Mouse (Mus musculus) intestine, embryonic 15.5 days (tissue): ENCODE data around the gene Adamtsl4. TPM values are rescaled to one million over a fixed set of nuclear protein-coding genes. Genes with fewer than 3 reads are reported as not detected.
"Not testable (repeated sequence)": the region's sequence is repeated elsewhere in the genome, so short reads cannot be mapped to it uniquely, and the experiment has no call there.

ENCODE experiments used
- ATAC-seq: fragments of 200-750 bp; cut with Nextera tagmentation; 2 replicates; pipeline ENCODE4 v1.8.0; 2017; ENCODE audit warnings: moderate TSS enrichment, moderate library complexity
- H3K27ac ChIP-seq: fragments of 300-500 bp; sonication (generic); 2 replicates; pipeline ENCODE4 v1.5.1; 2015; ENCODE audit warnings: mild to moderate bottlenecking, inconsistent platforms
- H3K27me3 ChIP-seq: fragments of 300-500 bp; sonication (generic); replicated peaks from 2 replicates; pipeline ENCODE4 v1.6.1; 2015; ENCODE audit warnings: inconsistent platforms
- H3K36me3 ChIP-seq: fragments of 300-500 bp; sonication (generic); 2 replicates; pipeline ENCODE4 v1.6.1; 2015; ENCODE audit warnings: inconsistent platforms
- H3K4me1 ChIP-seq: fragments of 300-500 bp; sonication (generic); replicated peaks from 2 replicates; pipeline ENCODE4 v1.6.1; 2015; ENCODE audit warnings: inconsistent platforms
- H3K4me2 ChIP-seq: fragments of 300-500 bp; sonication (generic); replicated peaks from 2 replicates; pipeline ENCODE4 v1.6.1; 2015; ENCODE audit warnings: mild to moderate bottlenecking, inconsistent platforms
- H3K4me3 ChIP-seq: fragments of 300-500 bp; sonication (generic); replicated peaks from 2 replicates; pipeline ENCODE4 v1.5.1; 2015; ENCODE audit warnings: inconsistent platforms
- H3K9ac ChIP-seq: fragments of 300-500 bp; sonication (generic); 2 replicates; pipeline ENCODE4 v1.6.1; 2015; ENCODE audit warnings: inconsistent platforms
- H3K9me3 ChIP-seq: fragments of 300-500 bp; sonication (generic); 2 replicates; pipeline ENCODE4 v1.6.1; 2016; ENCODE audit warnings: inconsistent platforms
- WGBS: fragments of 180-500 bp; shearing (Covaris S2); methylation state at CpG from one replicate; pipeline ENCODE4 v1.1.7; 2015; 5-methylcytosine and 5-hydroxymethylcytosine counted together
- polyA plus RNA-seq: library from polyadenylated mRNA; unstranded; fragments of >200 nt; fragmentation: Nextera tagmentation; extraction: Ambion mirVana; gene quantifications from 2 replicates; pipeline ENCODE4 v1.2.1, GENCODE M21; 2015

Gene Adamtsl4
- polyA plus RNA-seq, 1 experiment from 2014 or later: 2.3 TPM

DNA sequence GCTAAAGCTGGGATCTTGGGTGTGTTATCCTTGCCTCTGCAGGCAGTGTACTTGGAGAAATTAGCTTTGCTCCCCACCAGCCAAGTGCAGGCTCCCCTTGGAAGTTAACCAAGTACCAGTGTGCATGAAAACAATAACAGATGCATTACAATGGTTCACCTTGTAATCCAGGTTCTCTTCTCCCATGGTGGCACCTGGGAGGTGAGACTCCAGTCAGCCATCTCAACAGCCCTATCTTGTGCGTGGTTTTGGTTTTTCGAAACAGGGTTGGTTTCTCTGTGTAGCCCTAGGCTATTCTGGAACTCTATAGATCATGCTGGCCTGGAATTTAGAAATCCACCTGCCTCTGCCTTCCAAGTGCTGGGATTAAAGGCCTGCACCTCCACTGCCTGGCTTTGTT lies 24.2 kb downstream of the Adamtsl4 start:
- ATAC-seq: no peak
- Histone ChIP-seq H3K4me2 (no peak overlapping the region), H3K27me3 (no peaks in the 10 kb centered on the region), H3K27ac (no peak overlapping the region), H3K4me1 (peaks cover 55% of the 10 kb centered on the region), H3K9ac (no peak overlapping the region), H3K4me3 (no peak overlapping the region), H3K36me3 (peaks cover 8% of the 10 kb centered on the region; the same call in 1 of the 2 replicates), H3K9me3 (no peaks in the 10 kb centered on the region)
- WGBS: 92% methylated on average over 2 of the region's 2 CpGs

DNA sequence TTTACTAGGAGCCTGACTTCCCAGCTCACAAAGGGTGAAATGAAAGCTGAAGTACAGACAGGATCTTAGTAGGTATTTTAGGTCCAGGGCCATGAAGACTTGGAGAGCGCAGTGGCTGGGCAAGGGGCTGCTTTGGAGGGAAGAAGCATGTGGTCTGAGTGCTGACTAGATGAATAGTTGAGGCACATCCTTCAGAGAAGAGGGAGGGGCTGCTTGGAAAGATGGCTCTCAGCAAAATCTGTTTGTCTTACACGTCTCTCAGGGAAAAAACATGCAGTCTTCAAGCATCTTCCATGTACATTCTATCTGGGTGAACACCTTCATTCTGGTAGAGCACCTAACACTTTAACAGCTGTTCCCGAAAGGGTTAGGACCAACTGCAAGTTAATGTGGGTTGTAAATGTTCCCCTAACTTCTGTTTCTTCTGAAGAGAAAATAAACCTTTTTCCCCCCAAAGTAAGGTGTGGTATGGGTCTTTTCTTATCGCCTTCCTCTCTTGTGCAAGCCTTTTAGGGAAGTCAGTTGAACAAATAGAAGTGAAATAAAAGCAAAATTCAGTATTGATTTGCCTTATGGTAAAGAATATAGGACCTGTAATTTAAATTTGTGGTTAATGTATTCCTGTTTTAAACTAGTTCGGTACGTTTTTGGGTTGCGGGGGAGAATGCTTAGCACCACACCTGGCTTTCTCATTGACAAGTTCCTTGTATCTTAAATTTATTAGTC lies 24.8 kb downstream of the Adamtsl4 start:
- ATAC-seq: no peak
- H3K4me3 ChIP-seq: no peak overlapping the region

DNA sequence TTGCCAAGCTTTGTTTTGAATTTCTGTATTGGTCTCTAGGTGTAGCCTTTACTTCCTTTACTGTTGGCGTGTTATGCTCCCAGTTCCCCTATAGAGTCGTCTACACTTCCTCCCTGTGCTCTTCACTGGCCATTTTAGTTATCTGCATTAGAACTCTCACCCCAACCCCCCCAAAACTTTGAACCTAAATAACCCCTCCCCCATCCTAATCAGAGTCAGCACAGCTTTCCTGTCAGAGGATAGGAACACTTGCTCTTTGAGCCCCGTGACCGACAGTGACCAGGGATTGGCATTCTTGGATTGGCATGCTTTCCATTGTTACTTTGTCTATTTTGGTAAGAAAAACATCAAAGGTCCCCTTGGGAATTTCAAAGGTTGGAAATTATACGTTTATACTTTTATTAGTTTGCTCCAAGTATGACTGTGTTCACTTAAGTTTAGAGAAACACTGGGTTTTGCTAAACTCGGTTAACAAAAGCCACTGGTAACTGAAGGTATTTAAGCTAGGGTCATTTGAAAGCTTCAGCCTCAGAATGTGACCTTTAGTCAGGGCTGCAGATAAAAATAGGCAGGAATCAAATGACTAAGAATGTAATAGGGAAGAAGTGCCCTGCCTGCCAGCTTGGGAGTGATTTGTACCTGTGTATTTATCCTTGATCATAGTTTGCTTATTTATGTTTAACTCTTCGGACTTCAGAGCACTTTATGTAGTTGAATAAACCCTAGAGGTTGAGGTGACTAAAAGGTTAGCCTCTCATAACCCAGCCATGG lies 25.6 kb downstream of the Adamtsl4 start:
- Histone ChIP-seq H3K9ac (no peak overlapping the region), H3K4me2 (peak overlapping the region; percentile 40), H3K9me3 (no peaks in the 10 kb centered on the region), H3K27ac (peak overlapping the region; percentile 18; the same call in 1 of the 2 replicates), H3K36me3 (peaks cover 8% of the 10 kb centered on the region; the same call in 1 of the 2 replicates), H3K4me3 (no peak overlapping the region), H3K4me1 (peaks cover 44% of the 10 kb centered on the region), H3K27me3 (no peaks in the 10 kb centered on the region)
- ATAC-seq: no peak
- WGBS: 36% methylated on average over 7 of the region's 7 CpGs

More for the DNA sequence above, 24.8 kb downstream of the Adamtsl4 start:
- no peak overlapping the region for H3K9ac ChIP-seq
- no peaks in the 10 kb centered on the region for H3K27me3 ChIP-seq
- H3K27ac ChIP-seq: peak overlapping the region; percentile 18
- H3K4me2 ChIP-seq: peak overlapping the region; percentile 40
- no peaks in the 10 kb centered on the region for H3K9me3 ChIP-seq
- peaks cover 50% of the 10 kb centered on the region for H3K4me1 ChIP-seq
- H3K36me3 ChIP-seq: peaks cover 8% of the 10 kb centered on the region; the same call in 1 of the 2 replicates
- 69% methylated on average over 7 of the region's 7 CpGs for WGBS

DNA sequence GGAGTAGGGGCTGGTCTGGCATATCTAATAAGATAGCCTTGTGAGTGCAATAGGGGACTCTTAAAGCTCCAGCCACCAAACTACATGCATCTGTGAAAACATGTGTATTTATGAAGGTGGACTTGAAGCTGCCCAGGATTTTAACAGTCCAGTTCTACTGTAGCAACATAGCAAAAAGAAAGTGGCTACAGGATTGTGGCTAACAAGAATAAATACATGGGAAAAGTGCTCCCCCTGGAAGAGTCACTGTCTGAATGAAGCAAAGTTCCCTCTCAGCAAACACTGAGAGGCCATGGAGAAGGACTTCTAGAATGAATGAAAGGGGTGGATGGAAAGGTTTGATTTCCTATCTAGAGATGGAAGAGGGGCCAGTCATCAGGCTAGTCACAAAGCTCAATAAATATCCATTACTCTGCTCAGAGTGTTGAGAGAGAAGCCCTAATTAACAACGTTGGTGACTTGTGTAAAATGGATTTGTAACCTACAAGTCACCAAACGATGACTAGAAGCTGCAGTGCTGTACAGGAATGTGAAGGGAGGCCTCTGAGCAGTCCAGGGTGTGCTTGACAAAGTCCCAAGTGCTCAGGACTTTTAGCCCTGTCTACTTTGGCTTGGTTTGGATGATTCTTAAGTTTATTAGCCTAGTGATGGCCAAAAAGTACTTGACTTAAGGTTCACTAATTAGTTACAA lies 26.8 kb downstream of the Adamtsl4 start:
- Histone ChIP-seq H3K9ac (peak overlapping the region; percentile 99), H3K4me2 (peak overlapping the region; percentile 62), H3K9me3 (no peaks in the 10 kb centered on the region), H3K27me3 (no peaks in the 10 kb centered on the region), H3K36me3 (peaks cover 8% of the 10 kb centered on the region; the same call in 1 of the 2 replicates), H3K4me3 (peak overlapping the region; percentile 93), H3K4me1 (peaks cover 38% of the 10 kb centered on the region), H3K27ac (no peak overlapping the region)
- no peak for ATAC-seq
- 19% methylated on average over 2 of the region's 2 CpGs for WGBS

DNA sequence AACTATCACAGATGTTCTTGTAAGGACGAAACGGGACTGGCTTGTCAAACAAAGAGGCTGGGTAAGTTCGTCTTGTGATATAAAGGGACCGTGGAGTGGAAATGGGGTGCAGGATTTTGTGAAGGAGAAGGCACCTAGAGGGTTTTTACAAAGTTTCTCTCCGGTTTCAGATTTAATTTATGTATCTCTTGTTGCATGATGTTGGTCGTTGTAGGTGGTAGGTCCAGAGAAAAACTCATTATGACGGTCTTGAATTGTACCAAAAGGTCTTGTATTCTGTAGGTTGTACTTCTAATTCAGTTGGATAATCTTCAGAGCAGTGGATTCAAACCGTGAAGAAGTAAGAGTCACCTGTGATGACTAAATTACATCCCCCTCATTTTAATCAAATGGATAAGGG lies 27.8 kb downstream of the Adamtsl4 start:
- ATAC-seq: no peak
- WGBS: under 1% methylated on average over 8 of the region's 8 CpGs
- H3K4me2 ChIP-seq: peak overlapping the region; percentile 62
- peaks cover 31% of the 10 kb centered on the region for H3K4me1 ChIP-seq
- H3K4me3 ChIP-seq: peak overlapping the region; percentile 93
- H3K27me3 ChIP-seq: no peaks in the 10 kb centered on the region
- peak overlapping the region; percentile 97; the same call in 1 of the 2 replicates for H3K27ac ChIP-seq
- peak overlapping the region; percentile 99 for H3K9ac ChIP-seq
- peaks cover 8% of the 10 kb centered on the region; the same call in 1 of the 2 replicates for H3K36me3 ChIP-seq
- no peaks in the 10 kb centered on the region for H3K9me3 ChIP-seq

DNA sequence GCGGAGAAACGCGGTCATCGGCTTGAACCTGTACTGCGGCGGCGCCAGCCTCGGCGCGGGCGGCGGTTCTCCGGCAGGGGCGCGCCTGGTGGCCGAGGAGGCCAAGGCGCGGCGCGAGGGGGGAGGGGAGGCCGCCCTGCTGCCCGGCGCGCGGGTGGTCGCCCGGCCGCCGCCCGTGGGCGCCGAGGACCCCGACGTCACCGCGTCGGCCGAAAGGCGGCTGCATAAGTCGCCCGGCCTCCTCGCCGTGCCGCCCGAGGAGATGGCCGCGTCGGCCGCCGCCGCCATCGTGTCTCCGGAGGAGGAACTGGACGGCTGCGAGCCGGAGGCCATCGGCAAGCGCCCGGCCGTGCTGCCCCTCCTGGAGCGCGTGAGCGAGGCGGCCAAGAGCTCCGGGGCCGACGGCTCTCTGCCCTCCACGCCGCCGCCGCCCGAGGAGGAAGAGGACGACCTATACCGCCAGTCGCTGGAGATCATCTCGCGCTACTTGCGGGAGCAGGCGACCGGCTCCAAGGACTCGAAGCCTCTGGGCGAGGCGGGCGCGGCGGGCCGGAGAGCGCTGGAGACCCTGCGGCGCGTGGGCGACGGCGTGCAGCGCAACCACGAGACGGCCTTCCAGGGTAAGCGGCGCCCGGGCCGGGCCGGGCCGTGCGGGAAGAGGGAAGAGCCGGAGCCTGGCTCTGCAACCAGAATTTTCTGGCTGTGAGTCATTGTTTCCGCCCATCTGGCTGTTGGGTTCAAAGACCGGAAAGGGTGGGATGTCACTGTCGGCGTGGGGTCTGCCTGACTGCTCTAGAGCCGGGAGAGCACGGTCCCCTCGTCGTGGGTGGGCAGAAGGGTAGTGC lies 28.6 kb downstream of the Adamtsl4 start:
- WGBS: under 1% methylated on average over 101 of the region's 113 CpGs
- peak overlapping the region; percentile 97 for H3K27ac ChIP-seq

DNA sequence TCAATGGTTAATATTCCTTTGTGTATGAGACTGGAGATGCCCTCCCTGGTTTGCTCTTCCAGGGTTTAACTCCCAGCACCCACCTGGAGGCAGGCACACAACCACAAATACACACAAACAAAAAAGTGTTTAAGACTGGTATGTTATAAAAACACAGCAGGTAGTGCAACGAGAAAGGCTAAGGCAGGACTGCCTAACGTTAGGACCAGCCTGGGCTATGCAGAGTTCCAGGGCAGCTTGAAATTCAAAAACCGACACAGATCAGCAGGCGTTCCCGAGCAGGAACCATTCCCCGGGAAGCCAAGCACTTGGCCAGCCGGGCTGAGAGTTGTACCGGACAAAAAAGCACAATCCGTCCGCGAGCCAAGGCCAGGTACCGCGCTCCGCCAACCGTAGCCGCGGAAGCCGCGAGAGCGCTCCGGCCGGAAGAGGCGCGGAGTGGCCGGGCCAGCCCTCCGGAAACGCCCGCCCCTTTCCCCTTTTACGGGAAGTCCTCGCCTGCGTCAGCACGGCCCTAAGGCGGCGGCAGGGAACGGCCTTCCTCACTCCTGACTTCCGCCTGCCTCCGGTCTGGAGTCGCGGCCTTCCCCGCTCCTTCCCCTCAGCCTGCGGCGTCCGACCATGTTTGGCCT lies 29.4 kb downstream of the Adamtsl4 start, which contains the start of gene Mcl1:
Gene Mcl1 (plus strand): TSS at position 553 of the 632 bp plus-strand sequence.
- WGBS: under 1% methylated on average over 43 of the region's 43 CpGs
- H3K9me3 ChIP-seq: no peaks in the 10 kb centered on the region
- 0 out of 2 replicates have a peak, but pooled peaks cover under 1% of the 10 kb centered on the region for H3K36me3 ChIP-seq
- H3K9ac ChIP-seq: peak within 1 kb of the TSS; percentile 99
- H3K27me3 ChIP-seq: no peaks in the 10 kb centered on the region
- peak within 1 kb of the TSS; percentile 62 for H3K4me2 ChIP-seq
- H3K4me3 ChIP-seq: peak within 1 kb of the TSS; percentile 93
- H3K27ac ChIP-seq: peak within 1 kb of the TSS; percentile 97
- ATAC-seq: peak; percentile 96
- peaks cover 24% of the 10 kb centered on the region for H3K4me1 ChIP-seq

More for the DNA sequence above, 28.6 kb downstream of the Adamtsl4 start:
- Histone ChIP-seq H3K9me3 (no peaks in the 10 kb centered on the region), H3K9ac (peak overlapping the region; percentile 99), H3K4me1 (peaks cover 24% of the 10 kb centered on the region), H3K4me2 (peak overlapping the region; percentile 62), H3K27me3 (no peaks in the 10 kb centered on the region), H3K4me3 (peak overlapping the region; percentile 93), H3K36me3 (0 out of 2 replicates have a peak, but pooled peaks cover 8% of the 10 kb centered on the region)
- ATAC-seq: peak; percentile 65

DNA sequence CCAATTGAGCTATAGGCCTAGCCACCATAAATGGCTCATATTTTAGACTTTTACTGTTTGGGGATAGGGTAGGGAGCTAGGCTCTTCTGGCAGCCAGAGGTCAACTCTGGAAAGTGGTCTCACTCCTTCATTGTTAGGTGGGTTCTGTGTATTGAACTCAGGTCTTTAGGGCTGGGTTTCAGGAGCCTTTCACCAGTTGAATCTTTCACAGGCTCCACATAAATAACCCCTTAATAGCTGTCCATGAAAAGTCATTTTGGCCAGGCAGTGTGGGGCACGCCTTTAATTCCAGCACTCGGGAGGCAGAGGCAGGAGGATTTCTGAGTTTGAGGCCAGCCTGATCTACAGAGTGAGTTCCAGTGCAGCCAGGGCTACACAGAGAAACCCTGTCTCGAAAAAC lies 30.0 kb downstream of the Adamtsl4 start:
- no peak for ATAC-seq
- H3K4me3 ChIP-seq: peak overlapping the region; percentile 93; the same call in 1 of the 2 replicates
- peaks cover 24% of the 10 kb centered on the region for H3K4me1 ChIP-seq
- WGBS: 81% methylated on average over 3 of the region's 3 CpGs
- no peak overlapping the region for H3K27ac ChIP-seq
- no peaks in the 10 kb centered on the region for H3K27me3 ChIP-seq
- peak overlapping the region; percentile 55 for H3K4me2 ChIP-seq
- H3K9ac ChIP-seq: no peak overlapping the region
- no peaks in the 10 kb centered on the region for H3K9me3 ChIP-seq
- H3K36me3 ChIP-seq: no peaks in the 10 kb centered on the region

DNA sequence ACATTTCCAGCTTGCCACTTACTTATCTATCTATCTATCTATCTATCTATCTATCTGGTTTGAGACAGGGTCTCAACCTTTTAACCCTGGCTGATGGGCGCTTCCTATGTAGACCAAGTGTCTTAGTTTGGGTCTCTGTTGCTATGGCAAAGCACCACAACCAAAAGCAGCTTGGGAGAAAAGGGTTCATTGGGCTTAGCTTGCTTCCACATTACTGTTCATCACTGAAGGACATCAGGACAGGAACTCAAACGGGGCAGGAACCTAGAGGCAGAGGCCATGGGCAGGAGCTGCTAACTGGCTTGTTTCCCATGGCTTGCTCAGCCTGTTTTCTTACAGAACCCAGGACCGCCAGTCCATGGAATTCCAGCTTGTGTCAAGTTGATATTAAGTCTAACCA lies 30.6 kb downstream of the Adamtsl4 start:
- peaks cover 25% of the 10 kb centered on the region for H3K4me1 ChIP-seq
- 84% methylated on average over 3 of the region's 3 CpGs for WGBS
- H3K4me3 ChIP-seq: no peak overlapping the region
- no peaks in the 10 kb centered on the region for H3K9me3 ChIP-seq
- no peak overlapping the region for H3K4me2 ChIP-seq
- H3K27ac ChIP-seq: no peak overlapping the region
- no peaks in the 10 kb centered on the region for H3K27me3 ChIP-seq
- H3K36me3 ChIP-seq: no peaks in the 10 kb centered on the region
- H3K9ac ChIP-seq: no peak overlapping the region
- ATAC-seq: no peak

DNA sequence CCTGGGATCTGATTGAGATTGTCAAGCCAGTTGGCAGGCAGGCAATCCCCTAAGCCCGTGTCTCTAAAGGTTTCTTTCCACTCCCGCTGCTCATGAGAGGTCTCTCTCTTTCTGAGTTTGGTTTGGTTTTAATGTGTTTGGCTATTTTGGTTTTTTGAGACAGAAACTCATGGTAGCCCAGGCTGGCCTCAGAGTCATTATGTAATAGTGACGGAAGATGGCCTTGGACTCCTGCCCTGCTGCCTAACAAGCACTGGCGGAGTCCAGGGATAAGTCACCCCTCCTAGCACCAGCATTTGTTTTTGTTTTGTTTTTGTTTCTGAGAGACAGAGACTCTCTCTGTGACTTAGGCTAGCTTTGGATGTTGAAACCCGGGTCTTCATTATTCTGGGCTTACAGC lies 32.3 kb downstream of the Adamtsl4 start:
- H3K4me1 ChIP-seq: peaks cover 19% of the 10 kb centered on the region
- no peaks in the 10 kb centered on the region for H3K9me3 ChIP-seq
- H3K4me2 ChIP-seq: no peak overlapping the region
- no peaks in the 10 kb centered on the region for H3K27me3 ChIP-seq
- no peak overlapping the region for H3K4me3 ChIP-seq
- no peak for ATAC-seq
- WGBS: 86% methylated on average over 5 of the region's 5 CpGs
- no peak overlapping the region for H3K27ac ChIP-seq
- no peaks in the 10 kb centered on the region for H3K36me3 ChIP-seq
- H3K9ac ChIP-seq: no peak overlapping the region

DNA sequence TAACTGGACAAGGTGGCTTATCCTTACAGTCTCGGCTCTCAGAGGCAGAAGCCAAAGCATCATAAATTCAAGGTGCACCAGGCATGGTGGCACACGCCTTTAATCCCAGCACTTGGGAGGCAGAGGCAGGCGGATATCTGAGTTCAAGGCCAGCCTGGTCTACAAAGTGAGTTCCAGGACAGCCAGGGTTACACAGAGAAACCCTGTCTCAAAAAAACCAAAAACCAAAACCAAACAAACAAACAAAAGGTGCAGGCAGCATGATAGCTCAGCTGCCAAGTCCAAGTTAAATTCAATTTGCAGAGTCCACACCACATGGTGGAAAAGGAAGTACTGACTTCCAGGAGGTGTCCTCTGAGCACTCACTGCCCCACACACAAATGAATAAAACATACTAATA lies 33.3 kb downstream of the Adamtsl4 start:
- not testable (repeated sequence) for ATAC-seq, H3K9ac ChIP-seq, H3K4me2 ChIP-seq, H3K9me3 ChIP-seq, H3K4me3 ChIP-seq, H3K36me3 ChIP-seq, H3K27me3 ChIP-seq, H3K27ac ChIP-seq
- 87% methylated on average over 3 of the region's 3 CpGs for WGBS
- peaks cover 23% of the 10 kb centered on the region for H3K4me1 ChIP-seq
